Mouse (Mus musculus) hindbrain, embryonic 10.5 days (tissue): Measurements from ENCODE around the gene Eif4e1b. TPM values are rescaled to one million over a fixed set of nuclear protein-coding genes. Genes with fewer than 3 reads are reported as not detected.

ENCODE experiments used
- DNase-seq: peaks from one replicate; pipeline ENCODE4 v3.0.0-alpha.2; 2017; ENCODE audit warnings: low spot score
- H3K27ac ChIP-seq: fragments of 300-500 bp; sonication (generic); 2 replicates; pipeline ENCODE4 v1.5.1; 2016; ENCODE audit warnings: mild to moderate bottlenecking, moderate library complexity
- H3K27me3 ChIP-seq: fragments of 300-500 bp; sonication (generic); 2 replicates; pipeline ENCODE4 v1.6.1; 2016; ENCODE audit warnings: mild to moderate bottlenecking; ENCODE audit not compliant: poor library complexity, insufficient read depth, severe bottlenecking
- H3K36me3 ChIP-seq: fragments of 300-500 bp; sonication (generic); 2 replicates; pipeline ENCODE4 v1.6.1; 2016; ENCODE audit warnings: mild to moderate bottlenecking, moderate library complexity
- H3K4me1 ChIP-seq: fragments of 300-500 bp; sonication (generic); replicated peaks from 2 replicates; pipeline ENCODE4 v1.6.1; 2016; ENCODE audit warnings: mild to moderate bottlenecking
- H3K4me3 ChIP-seq: fragments of 300-500 bp; sonication (generic); 2 replicates; pipeline ENCODE4 v1.5.1; 2016; ENCODE audit warnings: mild to moderate bottlenecking, moderate library complexity
- H3K9me3 ChIP-seq: fragments of 300-500 bp; sonication (generic); 2 replicates; pipeline ENCODE4 v1.6.1; 2016; ENCODE audit warnings: mild to moderate bottlenecking, moderate library complexity
- WGBS: fragments of 180-500 bp; shearing (Covaris S2); methylation state at CpG from one replicate; pipeline ENCODE4 v1.1.7; 2016; 5-methylcytosine and 5-hydroxymethylcytosine counted together
- polyA plus RNA-seq: library from polyadenylated mRNA; unstranded; fragments of >200 nt; fragmentation: Nextera tagmentation; extraction: Ambion mirVana; gene quantifications from 2 replicates; pipeline ENCODE4 v1.2.1, GENCODE M21; 2016

Gene Eif4e1b
- polyA plus RNA-seq, 1 experiment from 2014 or later: not detected

GRCm38 (mm10) chr13:54753733-54754132 lies 30.1 kb upstream of the Eif4e1b start:
- no peak overlapping the region for H3K27ac ChIP-seq
- 73% methylated on average over 6 of the region's 6 CpGs for WGBS
- no peaks in the 10 kb centered on the region for H3K36me3 ChIP-seq

GRCm38 (mm10) chr13:54754169-54755080 lies 29.4 kb upstream of the Eif4e1b start:
- Histone ChIP-seq H3K27me3 (peaks cover 85% of the 10 kb centered on the region), H3K36me3 (no peaks in the 10 kb centered on the region), H3K27ac (no peak overlapping the region), H3K4me1 (peaks cover 41% of the 10 kb centered on the region), H3K4me3 (no peak overlapping the region), H3K9me3 (no peaks in the 10 kb centered on the region)
- 49% methylated on average over 12 of the region's 12 CpGs for WGBS
- no peak for DNase-seq

More at GRCm38 (mm10) chr13:54753733-54754132, 30.1 kb upstream of the Eif4e1b start:
- Histone ChIP-seq H3K4me1 (peaks cover 41% of the 10 kb centered on the region), H3K4me3 (no peak overlapping the region), H3K9me3 (no peaks in the 10 kb centered on the region), H3K27me3 (peaks cover 86% of the 10 kb centered on the region)
- no peak for DNase-seq

GRCm38 (mm10) chr13:54755201-54755830 lies 28.5 kb upstream of the Eif4e1b start:
- DNase-seq: no peak
- Histone ChIP-seq H3K4me1 (peaks cover 42% of the 10 kb centered on the region), H3K4me3 (no peak overlapping the region), H3K36me3 (no peaks in the 10 kb centered on the region), H3K9me3 (no peaks in the 10 kb centered on the region), H3K27ac (no peak overlapping the region; the same call in 1 of the 2 replicates), H3K27me3 (peaks cover 85% of the 10 kb centered on the region)
- WGBS: 34% methylated on average over 9 of the region's 9 CpGs

GRCm38 (mm10) chr13:54756156-54756712 lies 27.6 kb upstream of the Eif4e1b start:
- peaks cover 85% of the 10 kb centered on the region for H3K27me3 ChIP-seq
- H3K4me1 ChIP-seq: peaks cover 48% of the 10 kb centered on the region
- H3K4me3 ChIP-seq: no peak overlapping the region
- no peaks in the 10 kb centered on the region for H3K9me3 ChIP-seq
- H3K36me3 ChIP-seq: no peaks in the 10 kb centered on the region
- WGBS: 86% methylated on average over 8 of the region's 8 CpGs
- H3K27ac ChIP-seq: no peak overlapping the region
- no peak for DNase-seq

GRCm38 (mm10) chr13:54757093-54757830 lies 26.5 kb upstream of the Eif4e1b start:
- DNase-seq: no peak
- H3K4me3 ChIP-seq: peak overlapping the region; percentile 60
- H3K9me3 ChIP-seq: no peaks in the 10 kb centered on the region
- WGBS: 53% methylated on average over 10 of the region's 10 CpGs
- H3K27me3 ChIP-seq: peaks cover 85% of the 10 kb centered on the region
- peaks cover 48% of the 10 kb centered on the region for H3K4me1 ChIP-seq
- peak overlapping the region; percentile 84 for H3K27ac ChIP-seq
- H3K36me3 ChIP-seq: no peaks in the 10 kb centered on the region

- under 1% methylated on average over 43 of the region's 43 CpGs for WGBS
- Histone ChIP-seq H3K36me3 (no peaks in the 10 kb centered on the region), H3K27ac (peak overlapping the region; percentile 84), H3K4me3 (peak overlapping the region; percentile 60), H3K4me1 (peaks cover 48% of the 10 kb centered on the region), H3K27me3 (peaks cover 85% of the 10 kb centered on the region), H3K9me3 (no peaks in the 10 kb centered on the region)
- DNase-seq: peak; percentile 92
These were observed 25.6 kb upstream of the Eif4e1b start for GRCm38 (mm10) chr13:54758045-54758755.

- Histone ChIP-seq H3K27ac (peak overlapping the region; percentile 84), H3K4me1 (peaks cover 49% of the 10 kb centered on the region), H3K27me3 (peaks cover 85% of the 10 kb centered on the region), H3K36me3 (no peaks in the 10 kb centered on the region), H3K4me3 (peak overlapping the region; percentile 60), H3K9me3 (no peaks in the 10 kb centered on the region)
- peak; percentile 11 for DNase-seq
- WGBS: 1% methylated on average over 29 of the region's 29 CpGs
These were observed 24.9 kb upstream of the Eif4e1b start for GRCm38 (mm10) chr13:54758756-54759470.

- Histone ChIP-seq H3K4me3 (peak overlapping the region; percentile 60), H3K36me3 (no peaks in the 10 kb centered on the region), H3K27me3 (peaks cover 85% of the 10 kb centered on the region), H3K4me1 (peaks cover 53% of the 10 kb centered on the region), H3K9me3 (no peaks in the 10 kb centered on the region), H3K27ac (peak overlapping the region; percentile 84)
- DNase-seq: peak; percentile 50
- 2% methylated on average over 7 of the region's 7 CpGs for WGBS
These were observed 24.3 kb upstream of the Eif4e1b start for GRCm38 (mm10) chr13:54759496-54759895.

- H3K4me1 ChIP-seq: peaks cover 58% of the 10 kb centered on the region
- WGBS: 62% methylated on average over 8 of the region's 8 CpGs
- no peaks in the 10 kb centered on the region for H3K36me3 ChIP-seq
- H3K27me3 ChIP-seq: peaks cover 87% of the 10 kb centered on the region
- H3K9me3 ChIP-seq: no peaks in the 10 kb centered on the region
- H3K27ac ChIP-seq: peak overlapping the region; percentile 84; the same call in 1 of the 2 replicates
- no peak overlapping the region for H3K4me3 ChIP-seq
- peak; percentile 44 for DNase-seq
These were observed 23.5 kb upstream of the Eif4e1b start for GRCm38 (mm10) chr13:54760164-54760795.

- Histone ChIP-seq H3K4me1 (peaks cover 60% of the 10 kb centered on the region), H3K27ac (0 out of 2 replicates have a peak overlapping the region, but pooled peaks have one; percentile 45), H3K9me3 (no peaks in the 10 kb centered on the region), H3K36me3 (no peaks in the 10 kb centered on the region), H3K27me3 (peaks cover 87% of the 10 kb centered on the region), H3K4me3 (no peak overlapping the region)
- 66% methylated on average over 7 of the region's 7 CpGs for WGBS
- no peak for DNase-seq
These were observed 22.9 kb upstream of the Eif4e1b start for GRCm38 (mm10) chr13:54760906-54761305.
